Mouse (Mus musculus): ENCODE data around the gene 2900026A02Rik. TPM values are rescaled to one million over a fixed set of nuclear protein-coding genes. Genes with fewer than 3 reads are reported as not detected.

The 2900026A02Rik gene
- total and polyA plus RNA-seq, 3 experiments, result not detected

GRCm38 (mm10) chr5:113152663-113153507 lies 68.2 kb downstream of the 2900026A02Rik start:
- no peaks in the 10 kb centered on the region for H3K79me2 ChIP-seq (ENCODE audit: control insufficient read depth, insufficient read depth, low read length, poor library complexity)
- no peaks in the 10 kb centered on the region for H3K27me3 ChIP-seq (ENCODE audit: control insufficient read depth in 1 of 2, insufficient read depth in 2 of 2, low read length in 2 of 2)
- H3K36me3 ChIP-seq (ENCODE audit: control insufficient read depth in 1 of 2, insufficient read depth in 2 of 2, low read length in 2 of 2), result no peaks in the 10 kb centered on the region
- H3K4me1 ChIP-seq (ENCODE audit: control insufficient read depth in 1 of 2, insufficient read depth in 2 of 2, low read length in 2 of 2), result no peaks in the 10 kb centered on the region
- no peak for DNase-seq (ENCODE audit: low read depth, low spot score)
- no peak overlapping the region for H3K4me3 ChIP-seq (ENCODE audit: control insufficient read depth in 1 of 2, insufficient read depth in 1 of 2, low read depth in 2 of 2, low read length in 2 of 2)
- no peak for TF ChIP-seq GATA1 (IDR thresholded peaks at IDR 0.05; ENCODE audit: low read depth, low read length)
- no peak for TF ChIP-seq MAZ (IDR thresholded peaks at IDR 0.05; ENCODE audit: low read depth, low read length)
- no peak for TF ChIP-seq POLR2AphosphoS5 (IDR thresholded peaks at IDR 0.05; ENCODE audit: borderline replicate concordance, low read depth, low read length)
- TF ChIP-seq ZNF384 (IDR thresholded peaks at IDR 0.05; ENCODE audit: low read depth, low read length), result no peak
- no peak for TF ChIP-seq RAD21 (IDR thresholded peaks at IDR 0.05; ENCODE audit: low read depth, low read length)
- no peak for TF ChIP-seq GABPA (IDR thresholded peaks at IDR 0.05; ENCODE audit: low read depth, low read length)
- TF ChIP-seq EP300 (IDR thresholded peaks at IDR 0.05; ENCODE audit: low read depth in 1 of 2, low read length in 2 of 2), result no peak
- no peak for TF ChIP-seq TAL1 (IDR thresholded peaks at IDR 0.05; ENCODE audit: low read length)
- no peak for TF ChIP-seq SMC3 (IDR thresholded peaks at IDR 0.05; ENCODE audit: low read depth, low read length)
- TF ChIP-seq MAFK (IDR thresholded peaks at IDR 0.05; ENCODE audit: borderline replicate concordance, low read depth, low read length), result no peak
- TF ChIP-seq MAX (IDR thresholded peaks at IDR 0.05; ENCODE audit: low read length), result no peak
- no peak for TF ChIP-seq HCFC1 (IDR thresholded peaks at IDR 0.05; ENCODE audit: low read depth, low read length)
- no peak for TF ChIP-seq CHD1 (IDR thresholded peaks at IDR 0.05; ENCODE audit: low read depth, low read length)
- H3K9me3 ChIP-seq (replicated peaks; ENCODE audit: insufficient read depth, low read length), result no peaks in the 10 kb centered on the region
- H3K27ac ChIP-seq (ENCODE audit: control insufficient read depth, low read depth, low read length), result no peak overlapping the region
- H3K9ac ChIP-seq (ENCODE audit: control insufficient read depth, low read depth, low read length, poor library complexity, severe bottlenecking), result no peak overlapping the region

GRCm38 (mm10) chr5:113151554-113152103 lies 69.4 kb downstream of the 2900026A02Rik start:
- H3K36me3 ChIP-seq (ENCODE audit: control insufficient read depth in 1 of 2, insufficient read depth in 2 of 2, low read length in 2 of 2), result no peaks in the 10 kb centered on the region
- H3K4me1 ChIP-seq (ENCODE audit: control insufficient read depth in 1 of 2, insufficient read depth in 2 of 2, low read length in 2 of 2), result no peaks in the 10 kb centered on the region
- TF ChIP-seq ZMIZ1 (IDR thresholded peaks at IDR 0.05; ENCODE audit: low read depth, low read length) (no peak), ZC3H11A (IDR thresholded peaks at IDR 0.05; ENCODE audit: low read depth, low read length) (no peak)
- no peak overlapping the region for H3K4me3 ChIP-seq (ENCODE audit: control insufficient read depth in 1 of 2, insufficient read depth in 1 of 2, low read depth in 2 of 2, low read length in 2 of 2)
- H3K27me3 ChIP-seq (ENCODE audit: control insufficient read depth in 1 of 2, insufficient read depth in 2 of 2, low read length in 2 of 2), result no peaks in the 10 kb centered on the region
- no peak for DNase-seq (ENCODE audit: low read depth, low spot score)
- no peak overlapping the region for H3K27ac ChIP-seq (ENCODE audit: control insufficient read depth, low read depth, low read length)
- H3K9ac ChIP-seq (ENCODE audit: control insufficient read depth, low read depth, low read length, poor library complexity, severe bottlenecking), result no peak overlapping the region
- no peaks in the 10 kb centered on the region for H3K9me3 ChIP-seq (replicated peaks; ENCODE audit: insufficient read depth, low read length)
- H3K79me2 ChIP-seq (ENCODE audit: control insufficient read depth, insufficient read depth, low read length, poor library complexity), result no peaks in the 10 kb centered on the region
